Comparison of ENCODE assay signal across 9 mouse cellular contexts in genomic region chr14:21994061-21994990, GRCm38 (mm10). TPM values are rescaled to one million over a fixed set of nuclear protein-coding genes. Genes with fewer than 3 reads are reported as not detected.
DNase-seq lines count a peak whose midpoint lies in the region; ATAC-seq and TF ChIP-seq lines count a peak whose summit lies in the region.
"Had no signal": no experiment of that assay in that cellular context is flagged by ENCODE, and none has a peak within 500 bp of the region (broad histone marks: within the 10 kb centered on the region; RNA-seq: fewer than 3 reads in every experiment).

No protein-coding gene starts in this region.

- peak; percentile 87 for DNase-seq in heart, adult 11 months
- DNase-seq in heart, postnatal 36 days = no peak
- DNase-seq in hindbrain, embryonic 11.5 days (ENCODE audit: low spot score) = peak; percentile 65
- peak; percentile 22 for DNase-seq in limb, embryonic 14.5 days (ENCODE audit: low spot score)
- DNase-seq in spleen, postnatal 36 days (ENCODE audit: low spot score in 2 of 2) = no peak
- no peak for DNase-seq in left cerebral cortex, adult 9 months (ENCODE audit: low spot score in 2 of 2)

- ATAC-seq in hindbrain, embryonic 11.5 days (ENCODE audit: low FRiP score) = no peak
- ATAC-seq in limb, embryonic 14.5 days (ENCODE audit: low FRiP score, low read depth) = no peak
- ATAC-seq in midbrain, embryonic 16.5 days = no peak

- H3K4me1 ChIP-seq in cortical plate, adult 2 months (ENCODE audit: control insufficient read depth, insufficient read depth, low read length) = no peaks in the 10 kb centered on the region
- peaks cover 8% of the 10 kb centered on the region for H3K4me1 ChIP-seq in hindbrain, embryonic 11.5 days (replicated peaks; ENCODE audit: control insufficient read depth, insufficient read depth, low read length)
- H3K4me1 ChIP-seq in limb, embryonic 14.5 days (ENCODE audit: control insufficient read depth, insufficient read depth, low read length) = peaks cover 20% of the 10 kb centered on the region; the same call in 1 of the 2 replicates
- peaks cover 25% of the 10 kb centered on the region for H3K4me1 ChIP-seq in midbrain, embryonic 16.5 days (ENCODE audit: control insufficient read depth, insufficient read depth, low read length)

- no peaks in the 10 kb centered on the region for H3K9me3 ChIP-seq in hindbrain, embryonic 11.5 days (ENCODE audit: control insufficient read depth, low read length)
- H3K9me3 ChIP-seq in limb, embryonic 14.5 days (ENCODE audit: control insufficient read depth, low read length) = no peaks in the 10 kb centered on the region
- H3K9me3 ChIP-seq in midbrain, embryonic 16.5 days (replicated peaks; ENCODE audit: control insufficient read depth, low read length, poor library complexity, severe bottlenecking) = no peaks in the 10 kb centered on the region

- WGBS in hindbrain, embryonic 11.5 days = under 1% methylated on average over 44 of the region's 44 CpGs
- 3% methylated on average over 44 of the region's 44 CpGs for WGBS in limb, embryonic 14.5 days
- WGBS in midbrain, embryonic 16.5 days = 4% methylated on average over 44 of the region's 44 CpGs

- TF ChIP-seq POLR2A in cortical plate, adult 2 months (IDR thresholded peaks at IDR 0.05; ENCODE audit: extremely low read depth, insufficient read depth, low read length) = no peak
- TF ChIP-seq POLR2A in limb, embryonic 14.5 days (IDR thresholded peaks at IDR 0.05; ENCODE audit: borderline replicate concordance, extremely low read depth, insufficient read depth, insufficient read length) = no peak

- intact Hi-C loops in heart, postnatal 36 days (cut with DNase I) = no loop called here

- H3K9ac ChIP-seq in hindbrain, embryonic 11.5 days (ENCODE audit: low read depth, low read length) = peak overlapping the region; percentile 49
- H3K9ac ChIP-seq in limb, embryonic 14.5 days (ENCODE audit: low read depth, low read length, severe bottlenecking) = peak overlapping the region; percentile 48
- H3K9ac ChIP-seq in midbrain, embryonic 16.5 days (ENCODE audit: low read depth, low read length) = peak overlapping the region; percentile 57; the same call in 1 of the 2 replicates

- H3K4me2 ChIP-seq in hindbrain, embryonic 11.5 days (replicated peaks; ENCODE audit: low read depth, low read length) = peak overlapping the region; percentile 87
- H3K4me2 ChIP-seq in limb, embryonic 14.5 days (replicated peaks; ENCODE audit: low read depth, low read length, severe bottlenecking) = peak overlapping the region; percentile 71
- H3K4me2 ChIP-seq in midbrain, embryonic 16.5 days (ENCODE audit: low read length) = peak overlapping the region; percentile 75

- no peaks in the 10 kb centered on the region for H3K36me3 ChIP-seq in hindbrain, embryonic 11.5 days (ENCODE audit: control insufficient read depth, insufficient read depth, low read length)
- H3K36me3 ChIP-seq in limb, embryonic 14.5 days (ENCODE audit: control insufficient read depth, insufficient read depth, low read length) = no peaks in the 10 kb centered on the region
- no peaks in the 10 kb centered on the region for H3K36me3 ChIP-seq in midbrain, embryonic 16.5 days (ENCODE audit: control insufficient read depth, insufficient read depth, low read length)

- TF ChIP-seq CTCF in cortical plate, adult 2 months (IDR thresholded peaks at IDR 0.05; ENCODE audit: extremely low read depth, insufficient read depth, low read length) = no peak

- no peak overlapping the region for H3K27ac ChIP-seq in cortical plate, adult 2 months (ENCODE audit: insufficient read depth, low read length)
- peak overlapping the region; percentile 62 for H3K27ac ChIP-seq in hindbrain, embryonic 11.5 days (ENCODE audit: low read depth, low read length)
- H3K27ac ChIP-seq in limb, embryonic 14.5 days (replicated peaks; ENCODE audit: low read depth, low read length) = 0 out of 2 replicates have a peak overlapping the region, but pooled peaks have one; percentile 39
- no peak overlapping the region for H3K27ac ChIP-seq in midbrain, embryonic 16.5 days (ENCODE audit: low read length)

- H3K27me3 ChIP-seq in hindbrain, embryonic 11.5 days (ENCODE audit: control insufficient read depth, insufficient read depth, low read length) = peaks cover 14% of the 10 kb centered on the region
- H3K27me3 ChIP-seq in limb, embryonic 14.5 days (ENCODE audit: control insufficient read depth, insufficient read depth, low read length) = peaks cover 31% of the 10 kb centered on the region; the same call in 1 of the 2 replicates
- H3K27me3 ChIP-seq in midbrain, embryonic 16.5 days (ENCODE audit: control insufficient read depth, insufficient read depth, low read depth, low read length) = peaks cover 33% of the 10 kb centered on the region

- peak overlapping the region; percentile 46 for H3K4me3 ChIP-seq in cortical plate, adult 2 months (ENCODE audit: insufficient read depth, low read length)
- peak overlapping the region; percentile 62 for H3K4me3 ChIP-seq in hindbrain, embryonic 11.5 days (ENCODE audit: low read depth, low read length)
- peak overlapping the region; percentile 39 for H3K4me3 ChIP-seq in limb, embryonic 14.5 days (replicated peaks; ENCODE audit: low read length)
- H3K4me3 ChIP-seq in midbrain, embryonic 16.5 days (ENCODE audit: low read depth, low read length) = peak overlapping the region; percentile 48

RNA-seq across cellular contexts. Expression of gene Zfp503, which starts 4.9 kb away (rescaled TPM):
- total RNA-seq in heart, postnatal 36 days (2021) = 1 to 10 TPM; 1.8 to 2.2 TPM
- 1.4 and 1.9 TPM in 2 replicates for polyA plus RNA-seq in cortical plate, adult 2 months (2012; rRNA removed)
- 11.8 and 15.4 TPM in 2 replicates for polyA plus RNA-seq in hindbrain, embryonic 11.5 days (2014; fragmentation: Nextera tagmentation; extraction: Ambion mirVana)
- polyA plus RNA-seq in limb, embryonic 14.5 days (2012; rRNA removed) = 45.1 and 73.1 TPM in 2 replicates
- polyA plus RNA-seq in limb, embryonic 14.5 days (2014; fragmentation: Nextera tagmentation; extraction: Ambion mirVana) = 15.3 and 17.6 TPM in 2 replicates
- 4.0 and 4.4 TPM in 2 replicates for polyA plus RNA-seq in midbrain, embryonic 16.5 days (2015; fragmentation: Nextera tagmentation; extraction: Ambion mirVana)

RNA-seq across cellular contexts. Expression of gene Lrmda, which starts 25.2 kb away (rescaled TPM):
- total RNA-seq in heart, postnatal 36 days (2021) = 1 to 10 TPM; 1.1 to 1.7 TPM
- polyA plus RNA-seq in cortical plate, adult 2 months (2012; rRNA removed) = 0.28 and 0.65 TPM in 2 replicates
- polyA plus RNA-seq in hindbrain, embryonic 11.5 days (2014; fragmentation: Nextera tagmentation; extraction: Ambion mirVana) = 0.20 and 0.91 TPM in 2 replicates
- 0.08 and 0.13 TPM in 2 replicates for polyA plus RNA-seq in limb, embryonic 14.5 days (2012; rRNA removed)
- 0.35 and 0.72 TPM in 2 replicates for polyA plus RNA-seq in limb, embryonic 14.5 days (2014; fragmentation: Nextera tagmentation; extraction: Ambion mirVana)
- polyA plus RNA-seq in midbrain, embryonic 16.5 days (2015; fragmentation: Nextera tagmentation; extraction: Ambion mirVana) = 0.34 TPM in 1 of 2 replicates, not detected in the other
- polyA plus RNA-seq: C2C12 had no signal

Comparison
In these comparisons a context has a peak if more than half of its experiments do, and no peak if none do; other contexts are left out.
1. DNase-seq: peak in heart, adult 11 months (single experiment), hindbrain, embryonic 11.5 days (single experiment) and limb, embryonic 14.5 days (single experiment); none in heart, postnatal 36 days (0 of 2), spleen, postnatal 36 days (0 of 2) and left cerebral cortex, adult 9 months (0 of 2).
2. H3K27ac ChIP-seq: peak in hindbrain, embryonic 11.5 days (single experiment) and limb, embryonic 14.5 days (single experiment); none in cortical plate, adult 2 months (single experiment) and midbrain, embryonic 16.5 days (single experiment).
3. Peak in every context shown above with its lines, with median percentiles within 50 percentile points of each other: H3K4me3 ChIP-seq, H3K4me2 ChIP-seq and H3K9ac ChIP-seq.